ENCODE assay signal across 31 mouse cellular contexts in genomic region chr15:61183291-61183690, GRCm38 (mm10).
DNase-seq lines count a peak whose midpoint lies in the region; ATAC-seq lines count a peak whose summit lies in the region.
"Had no signal": no experiment of that assay in that cellular context is flagged by ENCODE, and none has a peak within 500 bp of the region (broad histone marks: within the 10 kb centered on the region; RNA-seq: fewer than 3 reads in every experiment).

No protein-coding gene starts in this region.

- no peak overlapping the region for H3K4me2 ChIP-seq in kidney, embryonic 14.5 days (replicated peaks; ENCODE audit: low read depth, low read length)
- H3K4me2 ChIP-seq in midbrain, embryonic 11.5 days, result no peak overlapping the region
- no peak overlapping the region for H3K4me2 ChIP-seq in midbrain, embryonic 15.5 days
- H3K4me2 ChIP-seq: embryonic facial prominence, embryonic 13.5 days; forebrain, embryonic 12.5 days; intestine, embryonic 15.5 days; neural tube, embryonic 15.5 days had no signal

- DNase-seq in embryo, embryonic 10 days (ENCODE audit: low spot score), result peak; percentile 40
- DNase-seq in embryo, embryonic 9.5 days (ENCODE audit: extremely low spot score), result no peak
- no peak for DNase-seq in kidney, adult 11 months
- DNase-seq in midbrain, embryonic 11.5 days (ENCODE audit: low spot score, missing footprints), result peak; percentile 81
- DNase-seq in yolk sac, embryonic 10.5 days (ENCODE audit: low spot score), result peak; percentile 32
- DNase-seq in cerebellum, adult 18-20 months, result no peak
- DNase-seq: adrenal gland, postnatal 10 days; cerebellum, adult 11 months; cerebellum, adult 9-11 months; gastrocnemius, postnatal 14 days; heart, postnatal 14 days; kidney, postnatal 4 days; liver; lung, adult 2 months; lung, postnatal 10 days; midbrain, embryonic 14.5 days; right cerebral cortex, postnatal 25 days; thymus, postnatal 4 days had no signal

- H3K4me3 ChIP-seq in kidney, embryonic 14.5 days (ENCODE audit: low read length), result no peak overlapping the region
- H3K4me3 ChIP-seq in midbrain, embryonic 11.5 days (ENCODE audit: low read depth, low read length), result no peak overlapping the region
- H3K4me3 ChIP-seq in midbrain, embryonic 15.5 days, result no peak overlapping the region
- H3K4me3 ChIP-seq: embryonic facial prominence, embryonic 13.5 days; erythroblast, embryonic 14.5 days; forebrain, embryonic 12.5 days; hindbrain, embryonic 10.5 days; intestine, embryonic 15.5 days; neural tube, embryonic 15.5 days had no signal

- no peaks in the 10 kb centered on the region for H3K27me3 ChIP-seq in kidney, embryonic 14.5 days (ENCODE audit: control insufficient read depth, insufficient read depth, low read length)
- H3K27me3 ChIP-seq in midbrain, embryonic 11.5 days (ENCODE audit: control insufficient read depth, insufficient read depth, low read length), result no peaks in the 10 kb centered on the region
- no peaks in the 10 kb centered on the region for H3K27me3 ChIP-seq in midbrain, embryonic 15.5 days (replicated peaks)
- H3K27me3 ChIP-seq: embryonic facial prominence, embryonic 13.5 days; forebrain, embryonic 12.5 days; intestine, embryonic 15.5 days; neural tube, embryonic 15.5 days; Patski had no signal

- H3K36me3 ChIP-seq in kidney, embryonic 14.5 days (ENCODE audit: control insufficient read depth, insufficient read depth, low read length), result no peaks in the 10 kb centered on the region
- no peaks in the 10 kb centered on the region for H3K36me3 ChIP-seq in midbrain, embryonic 11.5 days (ENCODE audit: control insufficient read depth, insufficient read depth, low read length)
- H3K36me3 ChIP-seq in midbrain, embryonic 15.5 days (replicated peaks), result no peaks in the 10 kb centered on the region
- H3K36me3 ChIP-seq: embryonic facial prominence, embryonic 13.5 days; forebrain, embryonic 12.5 days; G1E; hindbrain, embryonic 10.5 days; intestine, embryonic 15.5 days; neural tube, embryonic 15.5 days had no signal

- no peak overlapping the region for H3K9ac ChIP-seq in kidney, embryonic 14.5 days (ENCODE audit: low read depth, low read length)
- H3K9ac ChIP-seq in midbrain, embryonic 11.5 days (ENCODE audit: low read length), result no peak overlapping the region
- no peak overlapping the region for H3K9ac ChIP-seq in midbrain, embryonic 15.5 days
- H3K9ac ChIP-seq: embryonic facial prominence, embryonic 13.5 days; forebrain, embryonic 12.5 days; intestine, embryonic 15.5 days; liver, embryonic 14.5 days; neural tube, embryonic 15.5 days had no signal

- H3K9me3 ChIP-seq in kidney, embryonic 14.5 days (ENCODE audit: control insufficient read depth, low read length), result no peaks in the 10 kb centered on the region
- H3K9me3 ChIP-seq in midbrain, embryonic 11.5 days (ENCODE audit: control insufficient read depth, low read length), result no peaks in the 10 kb centered on the region
- no peaks in the 10 kb centered on the region for H3K9me3 ChIP-seq in midbrain, embryonic 15.5 days
- H3K9me3 ChIP-seq: embryonic facial prominence, embryonic 13.5 days; forebrain, embryonic 12.5 days; G1E; hindbrain, embryonic 10.5 days; intestine, embryonic 15.5 days; neural tube, embryonic 15.5 days had no signal

- no peak overlapping the region for H3K27ac ChIP-seq in kidney, embryonic 14.5 days (ENCODE audit: low read depth, low read length)
- no peak overlapping the region for H3K27ac ChIP-seq in midbrain, embryonic 11.5 days (ENCODE audit: low read depth, low read length)
- no peak overlapping the region for H3K27ac ChIP-seq in midbrain, embryonic 15.5 days
- H3K27ac ChIP-seq: embryonic facial prominence, embryonic 13.5 days; intestine, embryonic 15.5 days; liver, embryonic 14.5 days; macrophage; neural tube, embryonic 15.5 days had no signal

- WGBS in kidney, embryonic 14.5 days, result 28% methylated on average over 5 of the region's 5 CpGs
- WGBS in midbrain, embryonic 11.5 days, result 35% methylated on average over 5 of the region's 5 CpGs
- WGBS in midbrain, embryonic 15.5 days, result 19% methylated on average over 5 of the region's 5 CpGs

- 0 out of 2 replicates have a peak, but pooled peaks cover 3% of the 10 kb centered on the region for H3K4me1 ChIP-seq in kidney, embryonic 14.5 days (ENCODE audit: control insufficient read depth, insufficient read depth, low read length)
- H3K4me1 ChIP-seq in midbrain, embryonic 11.5 days (ENCODE audit: control insufficient read depth, insufficient read depth, low read length), result peaks cover 5% of the 10 kb centered on the region; the same call in 1 of the 2 replicates
- no peaks in the 10 kb centered on the region for H3K4me1 ChIP-seq in midbrain, embryonic 15.5 days
- H3K4me1 ChIP-seq: intestine, embryonic 15.5 days had no signal

- ATAC-seq in kidney, embryonic 14.5 days (ENCODE audit: low FRiP score, low TSS enrichment), result peak; percentile 24; the same call in 1 of the 2 replicates
- no peak for ATAC-seq in midbrain, embryonic 11.5 days (ENCODE audit: low FRiP score)
- no peak for ATAC-seq in midbrain, embryonic 15.5 days (replicated peaks)
- ATAC-seq: hindbrain, embryonic 16.5 days; intestine, embryonic 15.5 days; Patski had no signal

Comparison
In these comparisons a context has a peak if more than half of its experiments do, and no peak if none do; other contexts are left out.
1. DNase-seq: peak in embryo, embryonic 10 days (single experiment), midbrain, embryonic 11.5 days (single experiment) and yolk sac, embryonic 10.5 days (single experiment); none in embryo, embryonic 9.5 days (single experiment), kidney, adult 11 months (single experiment) and cerebellum, adult 18-20 months (0 of 2).